Mouse (Mus musculus) urinary bladder, adult 2 months (tissue): ENCODE data around the gene Crb3. TPM values are rescaled to one million over a fixed set of nuclear protein-coding genes. Genes with fewer than 3 reads are reported as not detected.

Experiments
- DNase-seq: peaks from one replicate; pipeline ENCODE4 v3.0.0; 2022; ENCODE audit warnings: low spot score
- polyA plus RNA-seq: library from polyadenylated mRNA; depleted of rRNA; stranded (reverse); fragments of >200 nt; gene quantifications from 2 replicates; pipeline ENCODE4 v1.2.3, GENCODE M21; 2012

The Crb3 gene
- polyA plus RNA-seq, 1 experiment = 32.2 TPM

- peak; percentile 48 for DNase-seq
These were observed 3.2 kb downstream of the Crb3 start for GRCm38 (mm10) chr17:57062011-57062521.

- DNase-seq = no peak
These were observed 3.6 kb downstream of the Crb3 start for GRCm38 (mm10) chr17:57062548-57062947.

GRCm38 (mm10) chr17:57063031-57063430 is 4.1 kb downstream of the Crb3 start:
- DNase-seq = no peak

- no peak for DNase-seq
These were observed 8.0 kb downstream of the Crb3 start for GRCm38 (mm10) chr17:57066908-57067307.

- no peak for DNase-seq
These were observed 11.4 kb downstream of the Crb3 start for GRCm38 (mm10) chr17:57070272-57070671.

GRCm38 (mm10) chr17:57070699-57071098 is 11.8 kb downstream of the Crb3 start:
- DNase-seq = no peak

- no peak for DNase-seq
These were observed 18.0 kb downstream of the Crb3 start for GRCm38 (mm10) chr17:57076916-57077315.

- DNase-seq = no peak
These were observed 19.4 kb downstream of the Crb3 start, which contains the start of gene Dennd1c for GRCm38 (mm10) chr17:57078336-57078735. Dennd1c (minus strand) TSS chr17:57078514.

- DNase-seq = no peak
These were observed 21.0 kb downstream of the Crb3 start for GRCm38 (mm10) chr17:57079919-57080318.

- DNase-seq = no peak
These were observed 22.4 kb downstream of the Crb3 start for GRCm38 (mm10) chr17:57081234-57081842.

- no peak for DNase-seq
These were observed 23.6 kb downstream of the Crb3 start for GRCm38 (mm10) chr17:57082481-57082880.

- no peak for DNase-seq
These were observed 27.3 kb downstream of the Crb3 start for GRCm38 (mm10) chr17:57085970-57086757.

- DNase-seq = no peak
These were observed 28.3 kb downstream of the Crb3 start, which contains the start of gene Tubb4a for GRCm38 (mm10) chr17:57087049-57087832. Tubb4a (minus strand) TSS chr17:57087782.

GRCm38 (mm10) chr17:57094222-57094621 is 35.3 kb downstream of the Crb3 start:
- no peak for DNase-seq

GRCm38 (mm10) chr17:57095855-57096622 is 37.1 kb downstream of the Crb3 start:
- no peak for DNase-seq

- DNase-seq = peak; percentile 73
These were observed 37.7 kb downstream of the Crb3 start for GRCm38 (mm10) chr17:57096623-57096920.

- no peak for DNase-seq
These were observed 39.4 kb downstream of the Crb3 start for GRCm38 (mm10) chr17:57098321-57098720.

GRCm38 (mm10) chr17:57099629-57100325 is 40.9 kb downstream of the Crb3 start:
- DNase-seq = no peak

GRCm38 (mm10) chr17:57102276-57102675 is 43.4 kb downstream of the Crb3 start:
- DNase-seq = no peak

GRCm38 (mm10) chr17:57104496-57104895 is 45.6 kb downstream of the Crb3 start:
- DNase-seq = no peak
